Mouse (Mus musculus) embryonic fibroblast, embryonic 13.5 days (primary cell): Measurements from ENCODE around the gene E130208F15Rik.

Source experiments
- CTCF ChIP-seq: IDR thresholded peaks from 2 replicates; pipeline ENCODE4 v1.5.1; 2011; ENCODE audit warnings: mild to moderate bottlenecking, control low read depth, low read length, moderate library complexity, borderline replicate concordance; ENCODE audit not compliant: insufficient read depth
- POLR2A ChIP-seq: IDR thresholded peaks from 2 replicates; pipeline ENCODE4 v1.6.1; 2011; ENCODE audit warnings: low read depth, mild to moderate bottlenecking, control low read depth, low read length, moderate library complexity

DNA sequence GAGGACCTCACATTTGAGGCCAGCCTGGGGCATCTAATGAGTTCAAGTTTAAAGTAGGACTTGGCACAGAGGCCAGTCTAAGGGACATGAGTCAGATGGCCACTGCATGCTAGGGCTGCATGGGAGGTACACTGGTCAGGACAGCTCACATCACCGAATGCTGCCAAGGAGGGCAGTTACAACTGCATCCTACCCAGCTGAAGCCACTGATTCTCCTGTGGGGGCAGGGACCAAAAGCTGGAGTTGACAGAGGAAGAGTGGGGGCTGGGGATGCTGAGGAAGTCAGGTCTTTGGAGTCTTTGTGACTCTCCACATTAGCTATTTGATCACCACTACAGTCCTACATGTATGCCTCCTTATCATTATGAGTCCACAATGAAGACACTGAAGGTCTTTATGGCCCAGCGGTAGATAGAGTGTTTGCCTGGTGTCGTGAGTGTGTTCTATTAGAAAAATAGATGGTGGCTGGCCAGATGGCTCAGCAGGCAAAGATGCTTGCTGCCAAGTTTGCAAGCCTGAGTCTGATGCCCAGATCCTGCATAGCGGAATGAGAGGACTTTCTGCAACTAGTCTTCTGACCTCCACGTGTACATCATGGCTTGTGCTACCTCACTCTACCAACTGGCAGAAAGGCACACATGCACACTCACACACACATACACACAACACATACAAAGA, 18.0 kb downstream of the E130208F15Rik start:
- TF ChIP-seq POLR2A (no peak), CTCF (no peak)
